Mouse (Mus musculus): Measurements from ENCODE around the gene Utf1. TPM values are rescaled to one million over a fixed set of nuclear protein-coding genes. Genes with fewer than 3 reads are reported as not detected.
A peak's percentile ranks its signal among the peaks of the same experiment; 100 is the strongest.

Gene Utf1
- total RNA-seq, 2 experiments from 2014 or later, result 0.24 TPM; not detected in 1

GRCm38 (mm10) chr7:139940476-139941209 is 2.9 kb upstream of the Utf1 start:
- no peak for DNase-seq

- DNase-seq, result peak; percentile 15
Measured at GRCm38 (mm10) chr7:139944291-139945240, 977 bp downstream of the Utf1 start.

GRCm38 (mm10) chr7:139945516-139945915 is 1.9 kb downstream of the Utf1 start:
- DNase-seq, result no peak

GRCm38 (mm10) chr7:139946032-139946431 is 2.4 kb downstream of the Utf1 start:
- DNase-seq, result no peak

GRCm38 (mm10) chr7:139949893-139950282 is 6.3 kb downstream of the Utf1 start:
- DNase-seq, result peak; percentile 73

GRCm38 (mm10) chr7:139950283-139950971 is 6.8 kb downstream of the Utf1 start:
- DNase-seq, result peak; percentile 74

GRCm38 (mm10) chr7:139951079-139951478 is 7.5 kb downstream of the Utf1 start:
- peak; percentile 57 for DNase-seq

GRCm38 (mm10) chr7:139951991-139952633 is 8.5 kb downstream of the Utf1 start:
- no peak for DNase-seq

GRCm38 (mm10) chr7:139955505-139955904 is 11.9 kb downstream of the Utf1 start:
- DNase-seq, result no peak

GRCm38 (mm10) chr7:139956658-139957057 is 13.1 kb downstream of the Utf1 start:
- no peak for DNase-seq

GRCm38 (mm10) chr7:139957437-139957836 is 13.8 kb downstream of the Utf1 start:
- DNase-seq, result no peak

- peak; percentile 69 for DNase-seq
Measured at GRCm38 (mm10) chr7:139957958-139958357, 14.4 kb downstream of the Utf1 start.

GRCm38 (mm10) chr7:139961141-139961540 is 17.6 kb downstream of the Utf1 start:
- DNase-seq, result peak; percentile 80

- no peak for DNase-seq
Measured at GRCm38 (mm10) chr7:139963814-139964213, 20.2 kb downstream of the Utf1 start.

GRCm38 (mm10) chr7:139967175-139967574 is 23.6 kb downstream of the Utf1 start:
- DNase-seq, result no peak

- DNase-seq, result no peak
Measured at GRCm38 (mm10) chr7:139968428-139968827, 24.8 kb downstream of the Utf1 start.

GRCm38 (mm10) chr7:139969348-139970130 is 25.9 kb downstream of the Utf1 start:
- DNase-seq, result peak; percentile 91

GRCm38 (mm10) chr7:139970216-139970919 is 26.8 kb downstream of the Utf1 start:
- DNase-seq, result no peak

GRCm38 (mm10) chr7:139970979-139971378 is 27.4 kb downstream of the Utf1 start:
- no peak for DNase-seq

GRCm38 (mm10) chr7:139971436-139971835 is 27.8 kb downstream of the Utf1 start:
- peak; percentile 54 for DNase-seq

All from adrenal gland, postnatal 10 days (tissue).